Mouse (Mus musculus) heart, postnatal 0 days (tissue): Measurements from ENCODE around the gene U2af1. TPM values are rescaled to one million over a fixed set of nuclear protein-coding genes. Genes with fewer than 3 reads are reported as not detected.

Experiments
- ATAC-seq: fragments of 200-750 bp; cut with Nextera tagmentation; 2 replicates; pipeline ENCODE4 v1.8.0; 2017; ENCODE audit warnings: low read depth, moderate number of reproducible peaks, moderate library complexity; ENCODE audit not compliant: insufficient read depth
- DNase-seq: peaks from one replicate; pipeline ENCODE4 v3.0.0-alpha.2; 2016; ENCODE audit warnings: low spot score
- H3K27ac ChIP-seq: fragments of 300-500 bp; sonication (generic); 2 replicates; pipeline ENCODE4 v1.5.1; 2014; ENCODE audit warnings: low read depth, mild to moderate bottlenecking
- H3K27me3 ChIP-seq: fragments of 300-500 bp; sonication (generic); 2 replicates; pipeline ENCODE4 v1.6.1; 2014; ENCODE audit warnings: low read length, mixed read lengths; ENCODE audit not compliant: control insufficient read depth, insufficient read depth
- H3K36me3 ChIP-seq: fragments of 300-500 bp; sonication (generic); replicated peaks from 2 replicates; pipeline ENCODE4 v1.6.1; 2014; ENCODE audit warnings: low read length, mixed read lengths; ENCODE audit not compliant: control insufficient read depth, insufficient read depth
- H3K4me1 ChIP-seq: fragments of 300-500 bp; sonication (generic); 2 replicates; pipeline ENCODE4 v1.6.1; 2014; ENCODE audit warnings: antibody characterized with exemption; ENCODE audit not compliant: control insufficient read depth, insufficient read depth
- H3K4me2 ChIP-seq: fragments of 300-500 bp; sonication (generic); 2 replicates; pipeline ENCODE4 v1.6.1; 2014; ENCODE audit warnings: low read depth, mild to moderate bottlenecking, low read length, moderate library complexity
- H3K4me3 ChIP-seq: fragments of 300-500 bp; sonication (generic); 2 replicates; pipeline ENCODE4 v1.5.1; 2014; ENCODE audit warnings: low read depth, low read length
- H3K9ac ChIP-seq: fragments of 300-500 bp; sonication (generic); replicated peaks from 2 replicates; pipeline ENCODE4 v1.6.1; 2014; ENCODE audit warnings: low read depth, low read length, mixed read lengths
- H3K9me3 ChIP-seq: fragments of 300-500 bp; sonication (generic); replicated peaks from 2 replicates; pipeline ENCODE4 v1.6.1; 2016; ENCODE audit warnings: low read length; ENCODE audit not compliant: control insufficient read depth
- CTCF ChIP-seq: IDR thresholded peaks from 2 replicates; pipeline ENCODE4 v1.5.1; 2016; ENCODE audit warnings: antibody characterized with exemption, control low read depth, low read depth
- EP300 ChIP-seq: IDR thresholded peaks from 2 replicates; pipeline ENCODE4 v1.6.1; 2016; ENCODE audit warnings: antibody characterized with exemption, low read depth
- WGBS: fragments of 180-500 bp; shearing (Covaris S2); extraction: QIAGEN DNeasy Blood & Tissue Kit; methylation state at CpG from one replicate; pipeline ENCODE4 v1.1.7; 2014; 5-methylcytosine and 5-hydroxymethylcytosine counted together
- polyA plus RNA-seq: library from polyadenylated mRNA; unstranded; fragments of >200 nt; fragmentation: Nextera tagmentation; extraction: Ambion mirVana; gene quantifications from 2 replicates; pipeline ENCODE4 v1.2.1, GENCODE M21; 2015
- total RNA-seq: library from RNA; depleted of rRNA; stranded (reverse); fragments of >200 nt; gene quantifications from 2 replicates; pipeline ENCODE4 v1.2.3, GENCODE M21; 2014; ENCODE audit warnings: low replicate concordance

U2af1 gene
- total and polyA plus RNA-seq, 2 experiments from 2014 or later: 41.7 to 158 TPM

DNA sequence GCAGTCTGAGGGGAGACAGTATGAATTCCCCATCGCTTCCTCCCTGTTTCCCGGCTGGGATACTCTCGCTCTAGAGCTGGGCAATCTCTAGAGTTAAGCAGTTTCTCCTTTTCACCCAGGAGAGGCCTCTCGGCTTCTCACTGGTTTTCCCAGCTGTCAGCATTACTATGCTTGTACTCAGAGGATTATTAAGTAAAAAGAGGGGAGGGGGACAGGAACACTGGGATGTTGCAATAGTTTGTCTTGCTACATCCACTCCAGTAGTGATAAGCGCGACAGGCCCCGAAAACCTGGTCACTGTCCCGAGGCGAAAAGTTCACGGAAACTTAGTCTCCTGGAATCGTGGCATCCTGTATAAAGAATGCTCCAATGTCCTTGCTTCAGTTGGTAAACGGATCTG, 13.6 kb upstream of the U2af1 start:
- DNase-seq: no peak
- no peak for TF ChIP-seq EP300
- TF ChIP-seq CTCF: no peak
- Histone ChIP-seq H3K27ac (no peak overlapping the region), H3K4me1 (no peaks in the 10 kb centered on the region), H3K9ac (no peak overlapping the region), H3K4me3 (no peak overlapping the region), H3K36me3 (no peaks in the 10 kb centered on the region), H3K9me3 (no peaks in the 10 kb centered on the region), H3K4me2 (no peak overlapping the region), H3K27me3 (0 out of 2 replicates have a peak, but pooled peaks cover 3% of the 10 kb centered on the region)
- ATAC-seq: no peak
- 74% methylated on average over 12 of the region's 12 CpGs for WGBS

DNA sequence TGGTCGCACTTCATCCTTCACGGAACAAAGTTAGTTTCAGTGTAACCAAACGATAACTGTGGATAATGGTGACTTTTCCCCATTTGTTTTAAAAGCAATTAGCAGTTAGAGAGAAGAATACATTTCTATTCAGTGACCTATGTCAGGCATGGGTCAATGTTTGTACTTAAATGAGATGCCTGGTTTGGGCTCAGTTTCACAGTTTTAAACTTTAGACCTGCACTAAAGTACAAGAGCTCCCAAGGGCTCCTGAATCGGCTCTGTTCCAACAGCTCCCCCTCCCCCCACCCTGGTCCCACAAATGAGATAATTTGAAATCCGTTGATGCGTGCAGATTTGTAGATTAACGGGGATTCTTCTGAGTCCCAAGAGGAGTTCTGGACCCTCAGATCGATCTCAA, 13.0 kb upstream of the U2af1 start:
- no peak overlapping the region for H3K9ac ChIP-seq
- ATAC-seq: no peak
- TF ChIP-seq CTCF (no peak), EP300 (no peak)
- no peaks in the 10 kb centered on the region for H3K36me3 ChIP-seq
- no peak for DNase-seq
- no peak overlapping the region for H3K4me3 ChIP-seq
- H3K4me1 ChIP-seq: no peaks in the 10 kb centered on the region
- WGBS: 76% methylated on average over 8 of the region's 8 CpGs
- no peaks in the 10 kb centered on the region for H3K27me3 ChIP-seq
- no peak overlapping the region for H3K4me2 ChIP-seq
- no peaks in the 10 kb centered on the region for H3K9me3 ChIP-seq
- H3K27ac ChIP-seq: no peak overlapping the region

DNA sequence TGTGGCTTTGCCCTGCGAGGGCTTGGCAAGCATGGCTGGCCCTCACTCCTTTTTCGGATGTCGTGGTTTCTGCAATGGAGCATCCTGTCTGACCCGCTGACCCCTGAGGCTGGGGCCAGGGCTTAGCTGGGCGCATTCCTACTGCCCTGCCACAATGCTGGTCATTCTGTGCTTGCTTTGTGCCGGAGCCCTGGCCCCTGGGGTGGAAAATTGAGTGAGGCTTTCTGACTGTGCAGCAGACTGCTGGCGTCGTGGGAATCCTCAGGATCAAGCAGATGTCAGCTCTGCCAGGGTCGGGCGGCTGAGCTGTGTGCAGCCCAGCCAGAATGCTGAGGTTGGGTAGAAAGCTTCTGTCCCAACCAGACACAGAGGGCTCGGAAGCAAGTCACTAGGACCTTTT, 11.5 kb upstream of the U2af1 start:
- H3K36me3 ChIP-seq: no peaks in the 10 kb centered on the region
- no peaks in the 10 kb centered on the region for H3K4me1 ChIP-seq
- H3K4me2 ChIP-seq: no peak overlapping the region
- H3K9ac ChIP-seq: no peak overlapping the region
- no peaks in the 10 kb centered on the region for H3K9me3 ChIP-seq
- no peak overlapping the region for H3K4me3 ChIP-seq
- DNase-seq: no peak
- H3K27me3 ChIP-seq: no peaks in the 10 kb centered on the region
- H3K27ac ChIP-seq: no peak overlapping the region
- WGBS: 63% methylated on average over 11 of the region's 11 CpGs
- no peak for ATAC-seq
- no peak for TF ChIP-seq CTCF
- TF ChIP-seq EP300: no peak

DNA sequence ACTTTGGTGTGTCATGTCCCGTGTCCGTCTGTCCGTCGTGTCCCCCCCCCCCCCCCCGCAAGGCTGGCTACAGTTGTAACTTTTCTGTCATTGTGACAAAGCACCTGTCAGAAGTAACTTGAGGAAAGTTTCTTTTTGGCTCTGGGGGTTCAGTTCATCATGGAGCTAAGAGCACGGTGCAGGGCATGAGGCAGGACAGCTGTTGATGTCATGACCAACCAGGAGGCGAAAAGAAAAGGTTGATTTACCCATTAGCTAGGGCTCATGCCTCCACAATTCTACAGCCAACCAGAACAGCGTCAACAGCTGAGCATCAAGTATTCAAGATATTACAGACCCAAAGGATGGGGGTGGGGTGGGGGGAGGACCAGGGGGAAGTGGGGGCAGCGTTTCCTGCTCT, 9.6 kb upstream of the U2af1 start:
- Histone ChIP-seq H3K36me3 (no peaks in the 10 kb centered on the region), H3K9me3 (no peaks in the 10 kb centered on the region), H3K4me2 (no peak overlapping the region), H3K4me1 (no peaks in the 10 kb centered on the region), H3K27ac (no peak overlapping the region), H3K4me3 (no peak overlapping the region), H3K27me3 (no peaks in the 10 kb centered on the region), H3K9ac (no peak overlapping the region)
- DNase-seq (no peak), ATAC-seq (no peak)
- 64% methylated on average over 8 of the region's 9 CpGs for WGBS
- no peak for TF ChIP-seq CTCF
- TF ChIP-seq EP300: no peak

DNA sequence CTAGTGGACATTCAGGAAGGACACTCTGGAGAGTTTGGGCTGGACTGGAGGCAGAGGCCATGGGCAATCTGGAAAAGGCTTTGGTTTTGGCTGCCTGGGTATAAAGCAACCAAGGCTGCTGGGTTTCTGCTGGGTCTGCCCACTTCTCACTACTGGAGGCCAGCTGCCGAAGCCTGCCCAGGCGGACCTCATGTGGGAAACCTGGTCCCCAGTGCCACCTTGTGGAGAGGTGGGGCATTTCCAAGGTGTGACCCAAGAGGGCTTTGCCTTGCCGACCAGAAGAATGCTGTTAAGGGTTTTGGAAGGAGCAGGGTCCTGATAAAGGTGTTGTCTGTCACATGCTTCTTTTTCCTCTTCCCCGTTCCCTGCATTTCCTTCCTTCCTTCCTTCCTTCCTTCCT, 6.1 kb upstream of the U2af1 start:
- peak; percentile 66 for DNase-seq
- no peaks in the 10 kb centered on the region for H3K27me3 ChIP-seq
- no peak overlapping the region for H3K27ac ChIP-seq
- no peak overlapping the region for H3K4me3 ChIP-seq
- no peaks in the 10 kb centered on the region for H3K9me3 ChIP-seq
- H3K36me3 ChIP-seq: no peaks in the 10 kb centered on the region
- peak; percentile 84 for ATAC-seq
- no peaks in the 10 kb centered on the region for H3K4me1 ChIP-seq
- peak; percentile 90 for TF ChIP-seq CTCF
- no peak for TF ChIP-seq EP300
- H3K9ac ChIP-seq: no peak overlapping the region
- no peak overlapping the region for H3K4me2 ChIP-seq
- WGBS: 5% methylated on average over 4 of the region's 4 CpGs

DNA sequence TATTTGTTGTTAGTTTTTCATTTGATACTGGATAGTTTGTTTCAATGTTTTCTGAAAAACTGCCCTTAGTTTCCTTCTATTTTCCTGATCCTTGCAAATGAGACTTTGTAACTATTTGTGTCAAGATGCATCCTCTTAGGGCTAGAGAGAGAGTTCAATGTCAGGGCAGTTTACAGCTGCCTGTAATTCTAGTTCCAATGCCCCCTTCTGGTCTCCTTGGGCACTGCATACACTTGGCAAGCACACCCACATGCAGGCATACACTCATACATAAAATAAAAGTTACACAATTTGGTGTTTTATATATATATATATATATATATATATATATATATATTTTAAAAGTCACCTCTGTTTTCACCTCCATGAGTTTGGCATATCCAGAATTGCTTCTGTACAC, 4.2 kb upstream of the U2af1 start:
- peaks cover 3% of the 10 kb centered on the region; the same call in 1 of the 2 replicates for H3K4me1 ChIP-seq
- no peak overlapping the region for H3K27ac ChIP-seq
- H3K9ac ChIP-seq: no peak overlapping the region
- no peak overlapping the region for H3K4me3 ChIP-seq
- no peak overlapping the region for H3K4me2 ChIP-seq
- no peaks in the 10 kb centered on the region for H3K27me3 ChIP-seq
- no peak for ATAC-seq
- H3K9me3 ChIP-seq: no peaks in the 10 kb centered on the region
- H3K36me3 ChIP-seq: no peaks in the 10 kb centered on the region
- DNase-seq: no peak
- 0 out of 2 replicates have a peak, but pooled peaks have one; percentile 4 for TF ChIP-seq CTCF
- TF ChIP-seq EP300: no peak
